Mouse (Mus musculus) bone marrow macrophage, adult 2 months (primary cell): Measurements from ENCODE around the gene Gm13287.
"Not testable (repeated sequence)": the region's sequence is repeated elsewhere in the genome, so short reads cannot be mapped to it uniquely, and the experiment has no call there.

ENCODE experiments used
- CTCF ChIP-seq: IDR thresholded peaks from 2 replicates; pipeline ENCODE4 v1.5.1; 2012; ENCODE audit warnings: low read depth, mild to moderate bottlenecking, low read length, moderate library complexity
- POLR2A ChIP-seq: IDR thresholded peaks from 2 replicates; pipeline ENCODE4 v1.6.1; 2012; ENCODE audit warnings: mild to moderate bottlenecking, low read depth, low read length, borderline replicate concordance

- not testable (repeated sequence) for TF ChIP-seq CTCF, POLR2A
Observed at GRCm38 (mm10) chr4:88763384-88764018, 39.6 kb upstream of the Gm13287 start.
